Mouse (Mus musculus): Measurements from ENCODE around the gene Nmral1. TPM values are rescaled to one million over a fixed set of nuclear protein-coding genes. Genes with fewer than 3 reads are reported as not detected.

Nmral1 gene
- total and polyA plus RNA-seq, 3 experiments, result 54.6 to 60.4 TPM; not detected in 1

GRCm38 (mm10) chr16:4742186-4742585 lies 23.0 kb upstream of the Nmral1 start:
- no peak for DNase-seq (ENCODE audit: low read depth, low spot score)
- Histone ChIP-seq H3K4me1 (ENCODE audit: control insufficient read depth in 1 of 2, insufficient read depth in 2 of 2, low read length in 2 of 2) (no peaks in the 10 kb centered on the region), H3K27ac (ENCODE audit: control insufficient read depth, low read depth, low read length) (no peak overlapping the region), H3K27me3 (ENCODE audit: control insufficient read depth in 1 of 2, insufficient read depth in 2 of 2, low read length in 2 of 2) (no peaks in the 10 kb centered on the region), H3K36me3 (ENCODE audit: control insufficient read depth in 1 of 2, insufficient read depth in 2 of 2, low read length in 2 of 2) (peaks cover 0 to 2% of the 10 kb centered on the region in 2 experiments; a peak in 2 of 4 replicates), H3K9me3 (replicated peaks; ENCODE audit: insufficient read depth, low read length) (no peaks in the 10 kb centered on the region), H3K4me3 (ENCODE audit: control insufficient read depth in 1 of 2, insufficient read depth in 1 of 2, low read depth in 2 of 2, low read length in 2 of 2) (no peak overlapping the region), H3K79me2 (ENCODE audit: control insufficient read depth, insufficient read depth, low read length, poor library complexity) (peaks cover 4% of the 10 kb centered on the region), H3K9ac (ENCODE audit: control insufficient read depth, low read depth, low read length, poor library complexity, severe bottlenecking) (no peak overlapping the region)
- TF ChIP-seq ZMIZ1 (IDR thresholded peaks at IDR 0.05; ENCODE audit: low read depth, low read length) (no peak), ETS1 (IDR thresholded peaks at IDR 0.05; ENCODE audit: low read depth, low read length) (no peak), BHLHE40 (IDR thresholded peaks at IDR 0.05; ENCODE audit: borderline replicate concordance, low read depth, low read length) (no peak), JUND (IDR thresholded peaks at IDR 0.05; ENCODE audit: low read depth, low read length) (no peak), RAD21 (IDR thresholded peaks at IDR 0.05; ENCODE audit: low read depth, low read length) (no peak), CHD2 (IDR thresholded peaks at IDR 0.05; ENCODE audit: low read length) (no peak), ZC3H11A (IDR thresholded peaks at IDR 0.05; ENCODE audit: low read depth, low read length) (no peak), MXI1 (IDR thresholded peaks at IDR 0.05; ENCODE audit: low read depth, low read length) (no peak), SIN3A (IDR thresholded peaks at IDR 0.05; ENCODE audit: low read length) (no peak), MAZ (IDR thresholded peaks at IDR 0.05; ENCODE audit: low read depth, low read length) (no peak), USF2 (IDR thresholded peaks at IDR 0.05; ENCODE audit: borderline replicate concordance in 1 of 2, insufficient read depth in 1 of 2, low read depth in 1 of 2, low read length in 2 of 2) (no peak), NELFE (IDR thresholded peaks at IDR 0.05; ENCODE audit: low read depth, low read length) (no peak), GATA1 (IDR thresholded peaks at IDR 0.05; ENCODE audit: low read depth, low read length) (no peak), CHD1 (IDR thresholded peaks at IDR 0.05; ENCODE audit: low read depth, low read length) (no peak)

DNA sequence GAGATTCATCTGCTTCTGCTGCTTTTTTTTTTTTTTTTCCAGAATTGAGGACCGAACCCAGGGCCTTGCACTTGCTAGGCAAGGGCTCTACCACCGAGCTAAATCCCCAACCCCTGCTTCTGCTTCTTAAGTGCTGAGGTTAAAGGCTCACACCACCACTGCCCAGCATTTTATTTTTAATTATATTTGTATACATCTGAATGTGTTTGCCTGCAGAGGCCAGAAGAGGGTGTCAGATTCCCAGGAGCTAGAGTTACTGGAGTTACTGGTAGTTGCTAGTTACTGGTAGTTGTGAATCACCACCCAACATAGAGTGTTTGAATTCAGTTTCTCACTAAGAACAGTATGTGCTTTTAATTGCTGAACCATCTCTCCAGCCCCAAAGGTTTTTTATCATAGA lies 20.8 kb upstream of the Nmral1 start:
- no peak for DNase-seq (ENCODE audit: low read depth, low spot score)
- H3K9ac ChIP-seq (ENCODE audit: control insufficient read depth, low read depth, low read length, poor library complexity, severe bottlenecking), result no peak overlapping the region
- H3K4me1 ChIP-seq (ENCODE audit: control insufficient read depth in 1 of 2, insufficient read depth in 2 of 2, low read length in 2 of 2), result no peaks in the 10 kb centered on the region
- peaks cover 7% of the 10 kb centered on the region for H3K79me2 ChIP-seq (ENCODE audit: control insufficient read depth, insufficient read depth, low read length, poor library complexity)
- TF ChIP-seq POLR2AphosphoS2 (IDR thresholded peaks at IDR 0.05; ENCODE audit: low read length) (no peak), USF1 (IDR thresholded peaks at IDR 0.05; ENCODE audit: low read depth, low read length) (no peak), NRF1 (IDR thresholded peaks at IDR 0.05; ENCODE audit: insufficient read depth, low read depth, low read length, poor library complexity, severe bottlenecking) (no peak), MXI1 (IDR thresholded peaks at IDR 0.05; ENCODE audit: low read depth, low read length) (no peak), POLR2A (IDR thresholded peaks at IDR 0.05; ENCODE audit: control insufficient read depth in 1 of 2, insufficient read depth in 1 of 2, low read depth in 1 of 2, low read length in 2 of 2, poor library complexity in 1 of 2) (no peak), E2F4 (IDR thresholded peaks at IDR 0.05; ENCODE audit: borderline replicate concordance, low read depth, low read length) (no peak), RCOR1 (IDR thresholded peaks at IDR 0.05; ENCODE audit: low read depth, low read length) (no peak), GABPA (IDR thresholded peaks at IDR 0.05; ENCODE audit: low read depth, low read length) (no peak)
- no peaks in the 10 kb centered on the region for H3K9me3 ChIP-seq (replicated peaks; ENCODE audit: insufficient read depth, low read length)
- no peak overlapping the region for H3K4me3 ChIP-seq (ENCODE audit: control insufficient read depth in 1 of 2, insufficient read depth in 1 of 2, low read depth in 2 of 2, low read length in 2 of 2)
- no peaks in the 10 kb centered on the region for H3K27me3 ChIP-seq (ENCODE audit: control insufficient read depth in 1 of 2, insufficient read depth in 2 of 2, low read length in 2 of 2)
- H3K27ac ChIP-seq (ENCODE audit: control insufficient read depth, low read depth, low read length), result no peak overlapping the region
- H3K36me3 ChIP-seq (ENCODE audit: control insufficient read depth in 1 of 2, insufficient read depth in 2 of 2, low read length in 2 of 2), result peaks cover 0 to 2% of the 10 kb centered on the region in 2 experiments; a peak in 2 of 4 replicates
